Mouse (Mus musculus) adrenal gland, postnatal 0 days (tissue): ENCODE measurements around the gene Sfrp4. TPM values are rescaled to one million over a fixed set of nuclear protein-coding genes. Genes with fewer than 3 reads are reported as not detected.

Source experiments
- polyA plus RNA-seq: library from polyadenylated mRNA; unstranded; fragments of >200 nt; fragmentation: Nextera tagmentation; extraction: Ambion mirVana; gene quantifications from 2 replicates; pipeline ENCODE4 v1.2.1, GENCODE M21; 2015

The Sfrp4 gene
- 7.4 and 9.3 TPM in 2 replicates for polyA plus RNA-seq

GRCm38 (mm10) chr13:19622573-19623227, at the start of gene Sfrp4:
Gene Sfrp4, plus strand, starts transcription at chr13:19623104.

DNA sequence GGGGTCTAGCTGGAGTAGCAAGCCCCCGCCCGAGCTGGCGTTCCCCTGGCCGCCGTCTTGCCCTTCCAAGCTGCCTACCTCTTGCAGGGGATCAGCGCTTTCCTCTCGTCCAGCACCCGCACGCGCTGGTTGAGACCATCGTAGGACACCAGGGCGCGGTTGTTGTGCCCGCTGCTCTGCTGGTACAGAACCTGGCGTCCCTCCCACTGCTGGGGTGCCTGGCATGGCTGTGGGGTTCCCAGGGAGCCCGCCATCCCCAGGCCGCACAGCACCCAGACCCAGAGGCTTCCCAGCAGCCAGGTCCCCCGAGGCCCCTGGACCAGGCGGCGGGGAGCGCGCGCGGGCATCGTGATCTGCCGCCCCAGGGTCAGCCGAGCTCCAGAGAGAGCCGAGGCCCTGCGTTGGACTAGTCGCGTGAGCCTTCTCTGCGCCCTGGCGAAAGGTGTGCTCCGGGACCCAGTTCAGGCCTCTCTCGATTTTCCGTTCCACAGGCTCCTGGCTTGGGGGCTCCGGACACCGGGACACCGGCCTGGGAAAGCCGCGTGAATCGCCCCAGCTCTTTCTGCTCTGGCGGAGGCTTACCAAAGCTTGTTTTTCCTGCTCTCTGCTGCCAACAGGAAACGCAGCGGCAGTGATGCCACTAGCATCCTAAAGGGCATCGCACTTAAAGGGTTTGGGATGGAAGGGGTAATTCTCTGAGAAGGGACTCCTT, 3.5 kb upstream of the Sfrp4 start, which contains the start of gene Epdr1:
Gene Epdr1 (minus strand): TSS at position 712 of the 712 bp plus-strand sequence.

Other genes starting within 250 kb of the Sfrp4 start
- gene Stard3nl, start 227.3 kb upstream of the Sfrp4 start, polyA plus RNA-seq, result 80.7 and 104 TPM in 2 replicates
- gene Epdr1, start 3.2 kb upstream of the Sfrp4 start, polyA plus RNA-seq, result 36.4 and 39.7 TPM in 2 replicates
- gene Nme8, start 74.7 kb downstream of the Sfrp4 start, polyA plus RNA-seq, result not detected in 2 replicates
- 0.61 TPM in 2 replicates for gene Gpr141, start 201.2 kb downstream of the Sfrp4 start, polyA plus RNA-seq